Mouse (Mus musculus) liver, embryonic 15.5 days (tissue): Measurements from ENCODE around the gene Tbc1d1. TPM values are rescaled to one million over a fixed set of nuclear protein-coding genes. Genes with fewer than 3 reads are reported as not detected.

Experiments used
- ATAC-seq: fragments of 200-750 bp; cut with Nextera tagmentation; 2 replicates; pipeline ENCODE4 v1.8.0; 2017; ENCODE audit warnings: moderate number of reproducible peaks, mild to moderate bottlenecking, moderate library complexity; ENCODE audit not compliant: insufficient read depth
- H3K27ac ChIP-seq: fragments of 300-500 bp; sonication (generic); replicated peaks from 2 replicates; pipeline ENCODE4 v1.5.1; 2015; ENCODE audit warnings: mild to moderate bottlenecking, inconsistent platforms
- H3K27me3 ChIP-seq: fragments of 300-500 bp; sonication (generic); 2 replicates; pipeline ENCODE4 v1.6.1; 2015; ENCODE audit warnings: mild to moderate bottlenecking, inconsistent platforms
- H3K36me3 ChIP-seq: fragments of 300-500 bp; sonication (generic); replicated peaks from 2 replicates; pipeline ENCODE4 v1.6.1; 2015; ENCODE audit warnings: moderate library complexity, mild to moderate bottlenecking, inconsistent platforms
- H3K4me1 ChIP-seq: fragments of 300-500 bp; sonication (generic); replicated peaks from 2 replicates; pipeline ENCODE4 v1.6.1; 2015; ENCODE audit warnings: inconsistent platforms
- H3K4me2 ChIP-seq: fragments of 300-500 bp; sonication (generic); 2 replicates; pipeline ENCODE4 v1.6.1; 2015; ENCODE audit warnings: moderate library complexity, mild to moderate bottlenecking, inconsistent platforms
- H3K4me3 ChIP-seq: fragments of 300-500 bp; sonication (generic); replicated peaks from 2 replicates; pipeline ENCODE4 v1.5.1; 2015; ENCODE audit warnings: mild to moderate bottlenecking, inconsistent platforms
- H3K9ac ChIP-seq: fragments of 300-500 bp; sonication (generic); 2 replicates; pipeline ENCODE4 v1.6.1; 2015; ENCODE audit warnings: moderate library complexity, mild to moderate bottlenecking, inconsistent platforms
- H3K9me3 ChIP-seq: fragments of 300-500 bp; sonication (generic); replicated peaks from 2 replicates; pipeline ENCODE4 v1.6.1; 2016; ENCODE audit warnings: inconsistent platforms
- WGBS: fragments of 180-500 bp; shearing (Covaris S2); methylation state at CpG from one replicate; pipeline ENCODE4 v1.1.7; 2015; ENCODE audit warnings: mixed read lengths; ENCODE audit not compliant: insufficient replicate concordance; 5-methylcytosine and 5-hydroxymethylcytosine counted together
- polyA plus RNA-seq: library from polyadenylated mRNA; unstranded; fragments of >200 nt; fragmentation: Nextera tagmentation; extraction: Ambion mirVana; gene quantifications from 2 replicates; pipeline ENCODE4 v1.2.1, GENCODE M21; 2015

The Tbc1d1 gene
- polyA plus RNA-seq, 1 experiment from 2014 or later = 5.7 TPM

- WGBS = 2% methylated on average over 23 of the region's 23 CpGs
- Histone ChIP-seq H3K4me2 (peak overlapping the region; percentile 99), H3K9ac (peak overlapping the region; percentile 65), H3K27ac (peak overlapping the region; percentile 57), H3K27me3 (peaks cover 18% of the 10 kb centered on the region), H3K9me3 (no peaks in the 10 kb centered on the region), H3K36me3 (no peaks in the 10 kb centered on the region), H3K4me1 (peaks cover 70% of the 10 kb centered on the region), H3K4me3 (peak overlapping the region; percentile 69)
- ATAC-seq = peak; percentile 7; the same call in 1 of the 2 replicates
Measured at GRCm38 (mm10) chr5:64160705-64161391, 4.7 kb downstream of the Tbc1d1 start.

DNA sequence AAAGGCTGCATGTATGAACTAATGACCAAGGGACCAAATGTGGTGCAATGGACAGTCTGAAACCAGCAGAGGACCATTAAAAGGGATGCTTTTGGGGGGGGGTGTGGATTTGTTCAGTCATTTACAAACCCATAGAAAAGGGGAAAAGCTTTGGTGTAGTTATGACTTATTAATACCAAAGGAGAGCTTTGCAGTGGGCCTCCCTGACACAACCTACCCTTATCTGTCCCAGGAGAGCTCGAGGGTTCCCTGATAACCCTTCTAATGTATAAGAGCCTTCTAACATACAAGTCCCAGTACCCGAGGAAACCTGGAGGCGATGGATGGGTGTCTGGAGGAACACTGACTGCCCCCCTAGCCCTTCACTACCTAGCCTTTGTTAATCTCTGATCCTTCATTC, 5.8 kb downstream of the Tbc1d1 start:
- Histone ChIP-seq H3K9ac (peak overlapping the region; percentile 65; the same call in 1 of the 2 replicates), H3K4me3 (peak overlapping the region; percentile 69), H3K9me3 (no peaks in the 10 kb centered on the region), H3K27me3 (peaks cover 18% of the 10 kb centered on the region), H3K4me1 (peaks cover 60% of the 10 kb centered on the region), H3K36me3 (no peaks in the 10 kb centered on the region), H3K4me2 (peak overlapping the region; percentile 99), H3K27ac (peak overlapping the region; percentile 57; the same call in 1 of the 2 replicates)
- 32% methylated on average over 3 of the region's 3 CpGs for WGBS
- ATAC-seq = peak; percentile 53

DNA sequence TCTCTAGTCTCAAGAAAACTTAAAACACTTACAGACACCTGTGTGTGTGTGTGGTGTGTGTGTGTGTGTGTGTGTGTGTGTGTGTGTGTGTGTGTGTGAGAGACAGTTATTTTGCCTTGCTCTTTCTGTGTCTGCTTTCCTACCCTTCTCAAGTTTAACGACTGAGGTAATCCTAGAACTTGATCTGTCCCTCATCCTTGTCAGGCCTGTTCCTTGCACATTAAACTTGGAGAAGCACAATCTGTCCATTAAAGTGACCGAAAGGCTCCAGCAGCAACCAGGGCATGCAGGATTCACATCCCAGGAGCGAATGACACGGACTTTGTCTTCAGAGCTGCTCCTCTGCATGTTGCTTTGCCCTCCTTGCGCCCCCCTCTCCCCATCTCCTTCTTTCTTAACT, 6.5 kb downstream of the Tbc1d1 start:
- Histone ChIP-seq H3K27ac (no peak overlapping the region), H3K27me3 (peaks cover 18% of the 10 kb centered on the region), H3K4me3 (no peak overlapping the region), H3K9ac (no peak overlapping the region), H3K36me3 (no peaks in the 10 kb centered on the region), H3K9me3 (no peaks in the 10 kb centered on the region), H3K4me1 (peaks cover 60% of the 10 kb centered on the region), H3K4me2 (peak overlapping the region; percentile 99; the same call in 1 of the 2 replicates)
- no peak for ATAC-seq
- 77% methylated on average over 5 of the region's 5 CpGs for WGBS

DNA sequence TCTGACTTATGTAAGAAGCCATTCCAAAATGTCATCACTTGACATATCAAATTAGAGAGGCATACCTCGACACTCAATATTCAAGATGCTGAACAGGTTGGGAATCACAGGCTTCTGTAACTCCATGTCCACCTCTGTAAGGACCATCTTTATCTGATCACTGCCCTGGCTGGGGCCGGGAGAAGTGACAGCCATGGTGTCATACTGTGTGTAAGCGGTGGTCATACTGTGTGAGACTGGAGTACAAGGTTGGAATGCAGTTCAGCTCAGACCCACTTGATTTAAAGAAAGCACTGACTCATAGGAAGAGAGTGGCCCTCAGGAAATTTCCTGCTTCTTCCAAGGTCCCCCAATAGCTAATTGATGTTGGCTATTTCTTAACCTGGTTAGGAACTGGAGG, 8.3 kb downstream of the Tbc1d1 start:
- no peak overlapping the region for H3K4me3 ChIP-seq
- no peak overlapping the region for H3K4me2 ChIP-seq
- ATAC-seq = no peak
- H3K27me3 ChIP-seq = peaks cover 6% of the 10 kb centered on the region
- no peak overlapping the region for H3K9ac ChIP-seq
- 74% methylated on average over 3 of the region's 3 CpGs for WGBS
- H3K36me3 ChIP-seq = no peaks in the 10 kb centered on the region
- peaks cover 54% of the 10 kb centered on the region for H3K4me1 ChIP-seq
- no peak overlapping the region for H3K27ac ChIP-seq
- no peaks in the 10 kb centered on the region for H3K9me3 ChIP-seq

DNA sequence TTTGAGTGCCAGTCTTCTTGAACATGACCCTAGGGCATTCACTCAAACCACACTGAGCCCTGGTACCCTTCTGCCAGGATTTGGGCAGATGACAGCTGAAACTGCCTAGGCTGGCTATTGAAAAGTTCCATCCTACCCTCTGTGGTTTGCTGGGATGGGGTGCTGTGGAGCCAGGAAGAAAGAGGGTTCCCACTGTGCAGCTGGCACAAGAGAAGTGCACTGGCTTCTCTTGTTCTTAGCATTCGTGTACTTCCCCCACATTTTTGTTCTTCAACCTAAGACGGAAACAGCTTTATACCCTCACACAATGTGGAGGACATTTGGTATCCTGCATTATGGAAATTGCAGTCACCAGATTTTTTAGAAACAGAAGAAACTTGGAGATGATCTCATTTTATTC, 9.7 kb downstream of the Tbc1d1 start:
- ATAC-seq = no peak
- no peak overlapping the region for H3K4me3 ChIP-seq
- H3K27me3 ChIP-seq = no peaks in the 10 kb centered on the region
- no peak overlapping the region for H3K27ac ChIP-seq
- H3K9ac ChIP-seq = no peak overlapping the region
- no peaks in the 10 kb centered on the region for H3K9me3 ChIP-seq
- no peak overlapping the region for H3K4me2 ChIP-seq
- peaks cover 42% of the 10 kb centered on the region for H3K4me1 ChIP-seq
- H3K36me3 ChIP-seq = no peaks in the 10 kb centered on the region
- WGBS = 66% methylated on average over 2 of the region's 2 CpGs

DNA sequence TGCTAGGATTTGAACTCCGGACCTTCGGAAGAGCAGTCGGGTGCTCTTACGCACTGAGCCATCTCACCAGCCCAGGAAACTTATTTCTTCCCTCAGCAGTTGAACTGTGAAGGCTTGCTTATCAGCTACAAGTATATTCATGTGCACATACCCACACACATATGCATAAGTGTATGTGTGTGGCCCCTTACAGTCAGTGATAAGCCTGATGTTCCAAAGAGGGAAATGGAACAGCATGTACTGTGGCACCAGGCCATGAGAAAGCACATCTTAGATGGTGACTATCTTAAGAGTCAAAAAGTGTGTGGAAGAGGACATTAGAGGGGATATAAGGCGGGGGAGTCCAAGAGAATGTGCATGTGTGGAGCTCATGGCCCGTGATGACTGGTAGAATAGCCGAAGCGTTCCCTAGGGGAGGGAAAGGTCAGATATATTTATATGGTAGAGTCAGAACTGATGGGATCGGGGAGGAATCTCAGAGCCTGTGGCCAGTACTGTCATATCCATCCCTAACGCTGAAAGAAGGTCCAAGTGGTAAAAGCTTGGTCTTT, 13.0 kb downstream of the Tbc1d1 start:
- Histone ChIP-seq H3K4me2 (no peak overlapping the region), H3K4me3 (no peak overlapping the region), H3K27ac (no peak overlapping the region), H3K4me1 (peaks cover 14% of the 10 kb centered on the region; the same call in 1 of the 2 replicates), H3K36me3 (0 out of 2 replicates have a peak, but pooled peaks cover 6% of the 10 kb centered on the region), H3K9me3 (no peaks in the 10 kb centered on the region), H3K9ac (no peak overlapping the region), H3K27me3 (no peaks in the 10 kb centered on the region)
- ATAC-seq = peak; percentile 40; the same call in 1 of the 2 replicates
- 76% methylated on average over 10 of the region's 10 CpGs for WGBS

DNA sequence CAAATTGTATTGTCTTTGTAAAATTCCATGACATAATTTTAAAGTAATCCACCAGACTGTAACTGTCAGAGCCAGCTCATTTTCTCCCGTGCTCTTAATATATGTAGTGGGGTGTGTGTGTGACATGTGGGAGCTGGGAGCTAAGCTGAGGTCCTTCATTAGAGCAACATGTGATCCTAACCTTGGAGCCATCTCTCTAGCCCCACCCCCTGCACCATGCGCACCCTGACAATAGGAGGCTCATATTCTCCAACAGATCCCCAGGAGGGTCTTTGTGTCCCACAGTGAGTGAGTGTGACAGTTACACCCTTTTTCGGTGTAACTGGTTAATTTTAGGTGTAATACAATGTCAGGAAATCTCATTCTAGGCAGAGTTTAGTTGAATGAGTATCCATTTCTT, 16.8 kb downstream of the Tbc1d1 start:
- ATAC-seq = no peak
- no peak overlapping the region for H3K4me3 ChIP-seq
- 75% methylated on average over 3 of the region's 3 CpGs for WGBS
- H3K4me2 ChIP-seq = no peak overlapping the region
- no peaks in the 10 kb centered on the region for H3K27me3 ChIP-seq
- no peak overlapping the region for H3K27ac ChIP-seq
- H3K36me3 ChIP-seq = 0 out of 2 replicates have a peak, but pooled peaks cover 6% of the 10 kb centered on the region
- H3K9me3 ChIP-seq = no peaks in the 10 kb centered on the region
- peaks cover 14% of the 10 kb centered on the region; the same call in 1 of the 2 replicates for H3K4me1 ChIP-seq
- H3K9ac ChIP-seq = no peak overlapping the region

GRCm38 (mm10) chr5:64173302-64173701, 17.2 kb downstream of the Tbc1d1 start:
- no peak for ATAC-seq
- Histone ChIP-seq H3K4me1 (peaks cover 13% of the 10 kb centered on the region; the same call in 1 of the 2 replicates), H3K27ac (no peak overlapping the region), H3K9me3 (no peaks in the 10 kb centered on the region), H3K27me3 (no peaks in the 10 kb centered on the region), H3K9ac (no peak overlapping the region), H3K4me3 (no peak overlapping the region), H3K36me3 (0 out of 2 replicates have a peak, but pooled peaks cover 6% of the 10 kb centered on the region), H3K4me2 (no peak overlapping the region)
- 75% methylated on average over 16 of the region's 16 CpGs for WGBS

DNA sequence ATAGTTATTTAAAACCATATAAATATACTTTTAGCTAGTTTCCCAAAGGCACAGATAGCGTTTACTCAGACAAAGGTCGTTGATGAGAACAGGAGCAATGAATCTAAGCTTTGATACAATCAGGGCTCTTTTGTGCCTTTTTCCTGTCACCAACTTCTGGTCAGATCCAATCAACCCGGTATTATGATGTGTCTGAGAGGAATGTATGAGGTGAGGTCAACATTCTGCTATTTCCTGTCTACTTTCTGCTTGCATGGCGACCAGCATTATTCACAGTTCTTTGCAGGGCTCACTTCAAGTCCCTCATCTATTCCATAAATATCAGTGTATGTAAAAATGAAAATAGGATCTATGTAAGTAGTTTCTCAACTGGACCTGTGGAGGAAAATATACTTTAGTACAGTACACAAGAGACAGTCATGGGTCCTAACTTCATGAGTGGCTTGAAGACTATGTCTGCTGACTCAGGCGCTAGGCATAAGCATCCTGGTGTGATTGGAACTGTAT, 18.4 kb downstream of the Tbc1d1 start:
- ATAC-seq = no peak
- H3K9me3 ChIP-seq = no peaks in the 10 kb centered on the region
- no peaks in the 10 kb centered on the region for H3K27me3 ChIP-seq
- no peak overlapping the region for H3K4me2 ChIP-seq
- H3K4me1 ChIP-seq = peaks cover 7% of the 10 kb centered on the region; the same call in 1 of the 2 replicates
- no peak overlapping the region for H3K27ac ChIP-seq
- H3K9ac ChIP-seq = no peak overlapping the region
- WGBS = 57% methylated on average over 5 of the region's 5 CpGs
- 0 out of 2 replicates have a peak, but pooled peaks cover 6% of the 10 kb centered on the region for H3K36me3 ChIP-seq
- no peak overlapping the region for H3K4me3 ChIP-seq

- Histone ChIP-seq H3K4me1 (peaks cover 5% of the 10 kb centered on the region; the same call in 1 of the 2 replicates), H3K4me2 (no peak overlapping the region), H3K4me3 (no peak overlapping the region), H3K27me3 (no peaks in the 10 kb centered on the region), H3K9ac (no peak overlapping the region), H3K36me3 (no peaks in the 10 kb centered on the region), H3K9me3 (no peaks in the 10 kb centered on the region), H3K27ac (no peak overlapping the region)
- ATAC-seq = no peak
- 75% methylated on average over 8 of the region's 8 CpGs for WGBS
Measured at GRCm38 (mm10) chr5:64180548-64180947, 24.4 kb downstream of the Tbc1d1 start.

GRCm38 (mm10) chr5:64183712-64184111, 27.6 kb downstream of the Tbc1d1 start:
- H3K4me3 ChIP-seq = no peak overlapping the region
- H3K4me2 ChIP-seq = no peak overlapping the region
- no peak for ATAC-seq
- H3K9me3 ChIP-seq = no peaks in the 10 kb centered on the region
- H3K27me3 ChIP-seq = no peaks in the 10 kb centered on the region
- H3K36me3 ChIP-seq = no peaks in the 10 kb centered on the region
- WGBS = 75% methylated on average over 4 of the region's 4 CpGs
- peaks cover 1% of the 10 kb centered on the region; the same call in 1 of the 2 replicates for H3K4me1 ChIP-seq
- no peak overlapping the region for H3K9ac ChIP-seq
- H3K27ac ChIP-seq = no peak overlapping the region
